Mouse (Mus musculus): Measurements from ENCODE around the gene Numbl. TPM values are rescaled to one million over a fixed set of nuclear protein-coding genes. Genes with fewer than 3 reads are reported as not detected.

Numbl gene
- total RNA-seq, 2 experiments from 2014 or later: 134 to 139 TPM

GRCm38 (mm10) chr7:27310996-27311535 lies 52.8 kb downstream of the Numbl start:
- no peak for DNase-seq (ENCODE audit: low spot score in 2 of 2)
- intact Hi-C loops (cut with DNase I): no loop called here

- intact Hi-C loops (cut with DNase I): no loop called here
These were observed 53.5 kb downstream of the Numbl start for GRCm38 (mm10) chr7:27311651-27312284.

GRCm38 (mm10) chr7:27314393-27314792 lies 56.2 kb downstream of the Numbl start:
- DNase-seq (ENCODE audit: low spot score in 2 of 2): no peak
- intact Hi-C loops (cut with DNase I): no loop called here

More at GRCm38 (mm10) chr7:27311651-27312284, 53.5 kb downstream of the Numbl start:
- no peak for DNase-seq (ENCODE audit: low spot score in 2 of 2)

GRCm38 (mm10) chr7:27315958-27316357 lies 57.7 kb downstream of the Numbl start:
- peak in 1 of 2 experiments; percentile 58 for DNase-seq (ENCODE audit: low spot score in 2 of 2)
- intact Hi-C loops (cut with DNase I): no loop called here

GRCm38 (mm10) chr7:27319411-27319810 lies 61.2 kb downstream of the Numbl start:
- intact Hi-C loops (cut with DNase I): no loop called here
- no peak for DNase-seq (ENCODE audit: low spot score in 2 of 2)

- DNase-seq (ENCODE audit: low spot score in 2 of 2): no peak
- intact Hi-C loops (cut with DNase I): no loop called here
These were observed 64.1 kb downstream of the Numbl start for GRCm38 (mm10) chr7:27322291-27322690.

DNA sequence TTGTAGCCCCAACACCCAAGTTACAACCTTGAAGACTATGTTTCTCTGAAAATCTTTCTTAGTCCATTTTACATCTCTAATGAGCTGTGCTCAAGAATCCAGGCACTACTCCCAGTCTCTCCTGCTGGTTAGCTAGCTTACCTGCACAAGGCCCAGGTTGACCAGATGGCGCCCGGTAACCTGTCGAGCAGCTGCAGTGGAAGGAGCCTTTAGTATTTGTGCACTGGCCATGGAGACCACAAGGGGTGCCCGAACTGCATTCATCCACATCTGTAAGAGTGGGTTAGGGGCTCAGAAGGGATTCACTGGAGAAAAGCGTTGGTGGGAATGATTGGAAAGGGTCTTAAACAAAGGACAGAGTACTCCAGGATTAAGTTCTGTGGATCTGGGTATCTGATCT lies 64.8 kb downstream of the Numbl start:
- intact Hi-C loops (cut with DNase I): no loop called here
- DNase-seq (ENCODE audit: low spot score in 2 of 2): no peak

DNA sequence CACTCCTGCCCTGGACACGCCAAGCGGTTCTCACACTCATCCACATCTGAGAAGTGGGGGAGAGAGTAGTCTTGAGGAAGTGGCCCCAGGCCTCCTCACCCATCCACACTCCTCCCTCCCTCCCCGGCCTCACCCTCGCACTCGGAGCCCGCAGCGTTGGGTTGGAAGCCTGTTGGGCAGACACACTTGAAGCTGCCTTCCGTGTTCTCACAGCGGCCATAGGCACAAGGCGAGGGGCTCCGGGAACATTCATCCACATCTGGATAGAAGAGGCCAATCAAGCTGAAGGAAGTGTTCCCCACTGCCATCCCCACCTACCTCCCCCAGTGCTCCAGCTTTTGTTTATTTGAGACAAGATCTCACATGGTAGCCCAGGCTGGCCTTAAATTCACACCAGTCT lies 65.9 kb downstream of the Numbl start:
- intact Hi-C loops (cut with DNase I): no loop called here
- no peak for DNase-seq (ENCODE audit: low spot score in 2 of 2)

- intact Hi-C loops (cut with DNase I): no loop called here
These were observed 66.7 kb downstream of the Numbl start for GRCm38 (mm10) chr7:27324928-27325327.

DNA sequence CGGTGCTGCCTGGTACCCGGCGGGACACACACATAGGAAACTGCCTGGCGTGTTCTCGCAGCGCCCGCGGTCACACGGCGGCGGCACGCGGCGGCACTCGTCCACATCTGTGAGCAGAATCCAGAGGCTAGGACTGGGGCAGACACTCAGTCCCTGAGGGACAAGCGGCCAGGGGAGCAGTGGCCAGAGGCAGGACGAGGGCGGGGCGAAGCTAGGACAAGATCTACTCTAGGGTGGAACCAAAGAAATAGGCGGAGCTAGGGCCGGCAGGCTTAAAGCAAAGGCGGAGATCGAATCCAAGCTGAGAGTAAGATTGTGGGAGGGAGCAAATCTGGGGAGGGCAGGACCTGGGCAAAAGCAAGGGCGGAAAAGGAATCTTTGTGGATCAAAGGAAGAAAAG lies 67.5 kb downstream of the Numbl start:
- DNase-seq (ENCODE audit: low spot score in 2 of 2): no peak
- intact Hi-C loops (cut with DNase I): loop anchor here (2.0 kb wide), 1 partner anchor 23 kb away; no protein-coding TSS in a partner anchor

More at GRCm38 (mm10) chr7:27324928-27325327, 66.7 kb downstream of the Numbl start:
- no peak for DNase-seq (ENCODE audit: low spot score in 2 of 2)

DNA sequence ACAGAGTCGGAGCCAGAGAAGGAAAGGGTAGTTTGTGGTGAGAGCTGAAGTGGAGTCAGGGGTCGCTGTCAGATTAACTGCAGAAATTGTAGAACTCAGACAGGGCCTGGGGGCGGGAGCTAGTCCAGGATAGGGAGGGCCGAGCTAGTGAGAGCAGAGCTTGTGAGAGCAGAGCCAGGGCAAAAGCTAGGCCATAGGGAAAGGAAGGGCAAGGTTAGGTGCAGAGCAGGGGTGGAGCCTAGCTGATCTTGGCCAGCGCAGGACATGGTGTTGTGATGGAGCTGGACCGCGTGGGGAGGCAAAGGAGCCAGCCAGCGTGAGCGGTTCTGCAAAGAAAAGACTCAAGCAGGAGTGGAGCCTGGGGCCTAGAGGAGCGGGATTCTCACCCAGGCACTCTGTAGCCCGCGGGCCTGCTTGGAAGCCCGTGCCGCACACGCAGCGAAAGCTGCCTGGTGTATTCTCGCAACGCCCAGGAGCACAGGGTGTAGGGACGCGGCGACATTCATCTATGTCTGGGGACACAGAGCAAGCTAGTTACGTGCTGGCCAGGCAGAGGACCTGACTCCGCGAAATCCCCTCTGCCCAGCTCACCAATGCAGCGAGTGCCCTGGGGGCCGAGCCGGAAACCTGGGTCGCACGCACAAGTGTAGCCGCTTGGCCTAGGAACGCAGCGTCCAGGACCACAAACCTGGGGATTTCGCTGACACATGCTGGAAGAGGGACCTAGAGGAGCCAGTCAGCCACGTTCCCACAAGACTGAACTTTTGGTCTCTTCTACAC lies 68.1 kb downstream of the Numbl start:
- DNase-seq (ENCODE audit: low spot score in 2 of 2): no peak
- intact Hi-C loops (cut with DNase I): loop anchor here (2.0 kb wide), 1 partner anchor 23 kb away; no protein-coding TSS in a partner anchor

GRCm38 (mm10) chr7:27327500-27327899 lies 69.3 kb downstream of the Numbl start:
- intact Hi-C loops (cut with DNase I): loop anchor here (2.0 kb wide), 1 partner anchor 25 kb away; no protein-coding TSS in a partner anchor
- no peak for DNase-seq (ENCODE audit: low spot score in 2 of 2)

DNA sequence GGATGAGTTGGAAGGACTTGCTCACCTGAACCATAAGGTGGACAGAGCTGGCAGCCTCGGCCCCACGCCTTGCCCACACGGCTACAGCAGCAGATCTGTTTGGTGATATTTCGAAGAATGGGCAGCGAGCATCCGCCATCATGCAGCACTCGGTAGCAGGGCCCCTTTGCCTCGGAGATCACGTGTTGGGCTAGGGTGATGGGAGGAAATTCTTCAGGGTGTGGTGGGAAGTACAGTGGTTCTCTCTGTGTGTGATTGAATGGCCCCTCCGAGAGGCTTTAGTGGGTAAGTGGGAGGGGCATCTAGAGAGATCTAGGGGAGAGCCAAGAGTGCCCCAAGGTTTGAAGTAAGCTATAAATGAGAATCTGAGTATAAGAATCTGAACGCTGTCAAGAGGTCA lies 69.9 kb downstream of the Numbl start:
- no peak for DNase-seq (ENCODE audit: low spot score in 2 of 2)
- intact Hi-C loops (cut with DNase I): no loop called here

DNA sequence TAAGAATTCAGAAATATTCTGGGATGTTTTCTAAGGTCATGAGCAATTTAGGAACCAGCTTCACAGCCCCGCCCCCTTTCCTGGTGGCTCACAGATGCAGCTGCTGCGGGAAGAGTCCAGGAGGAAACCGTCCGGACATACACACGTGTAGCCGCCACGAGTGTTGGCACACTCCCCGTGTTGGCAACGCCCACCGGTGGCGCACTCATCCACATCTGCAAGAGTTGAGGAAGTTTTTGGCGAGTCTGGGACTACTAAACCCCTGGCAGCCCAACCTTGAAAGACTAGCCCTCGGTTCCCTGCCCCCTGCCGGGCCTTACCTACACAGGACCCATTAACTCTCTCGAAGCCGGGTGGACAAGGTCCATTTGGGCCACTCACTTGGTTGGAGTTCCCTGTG lies 70.4 kb downstream of the Numbl start:
- intact Hi-C loops (cut with DNase I): no loop called here
- peak in 1 of 2 experiments; percentile 45 for DNase-seq (ENCODE audit: low spot score in 2 of 2)

GRCm38 (mm10) chr7:27329326-27329947 lies 71.2 kb downstream of the Numbl start:
- DNase-seq (ENCODE audit: low spot score in 2 of 2): peak; percentile 72 to 83
- intact Hi-C loops (cut with DNase I): no loop called here

- no peak for DNase-seq (ENCODE audit: low spot score in 2 of 2)
- intact Hi-C loops (cut with DNase I): loop anchor here (10.0 kb wide), 2 partner anchors 175 to 355 kb away; partner anchors contain the start of gene Zfp607b
These were observed 71.7 kb downstream of the Numbl start for GRCm38 (mm10) chr7:27329981-27330380.

- intact Hi-C loops (cut with DNase I): loop anchor here (10.0 kb wide), 2 partner anchors 174 to 354 kb away; partner anchors contain the start of gene Zfp607b
- peak; percentile 59 to 60 for DNase-seq (ENCODE audit: low spot score in 2 of 2)
These were observed 72.7 kb downstream of the Numbl start for GRCm38 (mm10) chr7:27330709-27331540.

DNA sequence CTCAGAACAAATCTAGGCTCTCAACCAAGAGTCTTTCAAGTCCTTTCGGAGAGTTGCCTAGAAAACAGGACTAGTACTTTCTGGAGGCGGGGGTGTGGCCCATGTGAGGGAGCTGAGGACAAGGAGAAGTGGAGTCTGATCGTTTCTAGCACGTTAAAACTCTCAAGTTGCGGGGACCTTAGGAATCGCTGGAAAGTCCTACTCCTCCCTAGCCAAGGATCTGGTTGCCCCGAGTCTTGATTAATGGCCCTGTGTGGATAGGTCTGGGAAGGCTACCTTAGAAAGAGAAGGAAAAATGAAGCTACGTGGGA lies 73.3 kb downstream of the Numbl start:
- intact Hi-C loops (cut with DNase I): loop anchor here (10.0 kb wide), 2 partner anchors 173 to 353 kb away; partner anchors contain the start of gene Zfp607b
- no peak for DNase-seq (ENCODE audit: low spot score in 2 of 2)

Measured in left cerebral cortex, postnatal 14 days (tissue).